Mouse (Mus musculus) lung, postnatal 0 days (tissue): ENCODE results near the gene Cdip1.

Source experiments
- CTCF ChIP-seq: IDR thresholded peaks from 2 replicates; pipeline ENCODE4 v1.5.1; 2016; ENCODE audit warnings: antibody characterized with exemption, mild to moderate bottlenecking
- EP300 ChIP-seq: IDR thresholded peaks from 2 replicates; pipeline ENCODE4 v1.6.1; 2016; ENCODE audit warnings: antibody characterized with exemption, mild to moderate bottlenecking, control low read depth

DNA sequence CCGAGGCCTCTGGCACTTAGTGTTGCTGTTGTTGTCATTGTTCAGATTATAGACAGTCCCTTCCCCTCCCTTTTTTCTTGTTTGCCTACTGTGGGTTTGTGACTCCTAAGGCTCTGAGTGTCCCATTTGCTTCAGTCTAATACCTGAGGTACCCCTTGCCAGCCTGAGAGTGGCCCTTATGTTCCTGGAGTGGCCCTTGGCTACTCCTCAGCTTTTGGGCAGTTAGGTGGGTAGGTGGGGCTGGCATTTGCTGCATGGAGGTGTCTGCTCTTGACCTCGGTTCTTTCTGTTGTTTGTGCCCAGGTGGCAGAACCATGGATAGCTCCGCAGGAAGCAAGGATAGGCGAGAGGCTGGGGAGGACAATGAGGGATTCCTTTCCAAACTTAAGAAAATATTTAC, 84.6 kb downstream of the Cdip1 start:
- TF ChIP-seq CTCF (no peak), EP300 (no peak)
